Mouse (Mus musculus) cerebellum, adult 8-10 months (tissue): ENCODE results near the gene Tdgf1.
A peak's percentile ranks its signal among the peaks of the same experiment; 100 is the strongest.

Experiments used
- DNase-seq: peaks from one replicate; pipeline ENCODE4 v3.0.0; 2022

Gene Tdgf1

GRCm38 (mm10) chr9:110952931-110953549 is 7.1 kb upstream of the Tdgf1 start:
- DNase-seq: no peak

- DNase-seq: no peak
Observed at GRCm38 (mm10) chr9:110952398-110952797, 6.4 kb upstream of the Tdgf1 start.

GRCm38 (mm10) chr9:110951866-110952265 is 5.9 kb upstream of the Tdgf1 start:
- no peak for DNase-seq

GRCm38 (mm10) chr9:110951397-110951796 is 5.4 kb upstream of the Tdgf1 start, which contains the start of gene Lrrc2:
TSS of gene Lrrc2 (plus strand) at chr9:110951545.
- DNase-seq: no peak

- DNase-seq: no peak
Observed at GRCm38 (mm10) chr9:110950109-110950508, 4.2 kb upstream of the Tdgf1 start.

GRCm38 (mm10) chr9:110948813-110949310 is 2.9 kb upstream of the Tdgf1 start:
- no peak for DNase-seq

GRCm38 (mm10) chr9:110947900-110948299 is 1.9 kb upstream of the Tdgf1 start:
- DNase-seq: no peak

- no peak for DNase-seq
Observed at GRCm38 (mm10) chr9:110947261-110947661, 1.3 kb upstream of the Tdgf1 start.

GRCm38 (mm10) chr9:110946548-110947044 is 638 bp upstream of the Tdgf1 start:
- no peak for DNase-seq

- no peak for DNase-seq
Observed at GRCm38 (mm10) chr9:110945343-110945742, 615 bp downstream of the Tdgf1 start.

GRCm38 (mm10) chr9:110944265-110944664 is 1.7 kb downstream of the Tdgf1 start:
- no peak for DNase-seq

- DNase-seq: no peak
Observed at GRCm38 (mm10) chr9:110937506-110938490, 8.2 kb downstream of the Tdgf1 start.

GRCm38 (mm10) chr9:110935941-110936340 is 10.0 kb downstream of the Tdgf1 start:
- no peak for DNase-seq

- peak; percentile 11 for DNase-seq
Observed at GRCm38 (mm10) chr9:110933850-110934437, 12.0 kb downstream of the Tdgf1 start.

GRCm38 (mm10) chr9:110931573-110931972 is 14.4 kb downstream of the Tdgf1 start:
- no peak for DNase-seq

- peak; percentile 27 for DNase-seq
Observed at GRCm38 (mm10) chr9:110922759-110923158, 23.2 kb downstream of the Tdgf1 start.

GRCm38 (mm10) chr9:110920665-110921419 is 25.1 kb downstream of the Tdgf1 start:
- no peak for DNase-seq

GRCm38 (mm10) chr9:110916786-110917185 is 29.2 kb downstream of the Tdgf1 start, which contains the start of gene Fam240a:
TSS of gene Fam240a (minus strand) at chr9:110916861.
- no peak for DNase-seq

- DNase-seq: no peak
Observed at GRCm38 (mm10) chr9:110915466-110915865, 30.5 kb downstream of the Tdgf1 start.

GRCm38 (mm10) chr9:110914631-110915236 is 31.2 kb downstream of the Tdgf1 start:
- no peak for DNase-seq

- DNase-seq: no peak
Observed at GRCm38 (mm10) chr9:110909371-110909967, 36.5 kb downstream of the Tdgf1 start.
